Mouse (Mus musculus): ENCODE data around the gene Hist1h1a. TPM values are rescaled to one million over a fixed set of nuclear protein-coding genes. Genes with fewer than 3 reads are reported as not detected.
"Not testable (repeated sequence)": the region's sequence is repeated elsewhere in the genome, so short reads cannot be mapped to it uniquely, and the experiment has no call there.

Gene Hist1h1a
- total RNA-seq, 2 experiments from 2014 or later, result 5.4 to 9.2 TPM

- intact Hi-C loops (cut with DNase I), result loop anchor here (5.0 to 10.0 kb wide), 3 partner anchors 171 to 1999 kb away; partner anchors contain the start of genes Hist1h2ak, Hist1h2bn, Hist1h4d and Hist1h4k
Observed at GRCm38 (mm10) chr13:23753314-23754078, 10.0 kb upstream of the Hist1h1a start.

GRCm38 (mm10) chr13:23755000-23755399 lies 8.5 kb upstream of the Hist1h1a start:
- no peak for DNase-seq (ENCODE audit: low spot score)
- intact Hi-C loops (cut with DNase I), result loop anchor here (5.0 to 10.0 kb wide), 3 partner anchors 173 to 2000 kb away; partner anchors contain the start of genes Hist1h2ak, Hist1h2bn, Hist1h4d and Hist1h4k

More at GRCm38 (mm10) chr13:23753314-23754078, 10.0 kb upstream of the Hist1h1a start:
- no peak for DNase-seq (ENCODE audit: low spot score)

- DNase-seq (ENCODE audit: low spot score), result peak; percentile 64
- intact Hi-C loops (cut with DNase I), result loop anchor here (10.0 kb wide), 2 partner anchors 392 to 2002 kb away; partner anchors contain the start of genes Hist1h2ak, Hist1h2bn, Hist1h4k and Zfp322a
Observed at GRCm38 (mm10) chr13:23756790-23757189, 6.7 kb upstream of the Hist1h1a start, which contains the start of gene Hist1h4b. Gene Hist1h4b (plus strand): TSS chr13:23757013.

- intact Hi-C loops (cut with DNase I), result loop anchor here (10.0 kb wide), 2 partner anchors 392 to 2002 kb away; partner anchors contain the start of genes Hist1h2ak, Hist1h2bn, Hist1h4k and Zfp322a
- no peak for DNase-seq (ENCODE audit: low spot score)
Observed at GRCm38 (mm10) chr13:23757211-23757773, 6.2 kb upstream of the Hist1h1a start.

- DNase-seq (ENCODE audit: low spot score), result no peak
- intact Hi-C loops (cut with DNase I), result loop anchor here (10.0 kb wide), 2 partner anchors 393 to 2003 kb away; partner anchors contain the start of genes Hist1h2ak, Hist1h2bn, Hist1h4k and Zfp322a
Observed at GRCm38 (mm10) chr13:23757921-23758320, 5.5 kb upstream of the Hist1h1a start.

GRCm38 (mm10) chr13:23759251-23759771 lies 4.2 kb upstream of the Hist1h1a start:
- intact Hi-C loops (cut with DNase I), result loop anchor here (10.0 kb wide), 2 partner anchors 395 to 2005 kb away; partner anchors contain the start of genes Hist1h2ak, Hist1h2bn, Hist1h4k and Zfp322a
- DNase-seq (ENCODE audit: low spot score), result no peak

- intact Hi-C loops (cut with DNase I), result loop anchor here (5.0 to 10.0 kb wide), 3 partner anchors 328 to 2005 kb away; partner anchors contain the start of genes Hist1h2ak, Hist1h2bn, Hist1h4k and Zfp322a
- DNase-seq (ENCODE audit: low spot score), result no peak
Observed at GRCm38 (mm10) chr13:23759916-23760239, 3.6 kb upstream of the Hist1h1a start.

GRCm38 (mm10) chr13:23760240-23760971 lies 3.1 kb upstream of the Hist1h1a start:
- no peak for DNase-seq (ENCODE audit: low spot score)
- intact Hi-C loops (cut with DNase I), result loop anchor here (5.0 kb wide), 1 partner anchor 328 kb away; no protein-coding TSS in a partner anchor

GRCm38 (mm10) chr13:23760972-23761864 lies 2.2 kb upstream of the Hist1h1a start, which contains the start of gene Hist1h4a:
Gene Hist1h4a (minus strand): TSS chr13:23761230.
- intact Hi-C loops (cut with DNase I), result loop anchor here (5.0 kb wide), 1 partner anchor 329 kb away; no protein-coding TSS in a partner anchor
- peak; percentile 95 for DNase-seq (ENCODE audit: low spot score)

- intact Hi-C loops (cut with DNase I), result loop anchor here (5.0 kb wide), 1 partner anchor 330 kb away; no protein-coding TSS in a partner anchor
- peak; percentile 16 for DNase-seq (ENCODE audit: low spot score)
Observed at GRCm38 (mm10) chr13:23761871-23762821, 1.3 kb upstream of the Hist1h1a start, which contains the start of gene Hist1h3a. Gene Hist1h3a (minus strand): TSS chr13:23762386.

- no peak for DNase-seq (ENCODE audit: low spot score)
- intact Hi-C loops (cut with DNase I), result loop anchor here (5.0 kb wide), 1 partner anchor 331 kb away; no protein-coding TSS in a partner anchor
Observed at GRCm38 (mm10) chr13:23763242-23763585, 252 bp upstream of the Hist1h1a start.

GRCm38 (mm10) chr13:23764324-23765171 lies 1.1 kb downstream of the Hist1h1a start:
- intact Hi-C loops (cut with DNase I), result loop anchor here (5.0 kb wide), 1 partner anchor 332 kb away; no protein-coding TSS in a partner anchor
- no peak for DNase-seq (ENCODE audit: low spot score)

- intact Hi-C loops (cut with DNase I), result no loop called here
- no peak for DNase-seq (ENCODE audit: low spot score)
Observed at GRCm38 (mm10) chr13:23765172-23765513, 1.7 kb downstream of the Hist1h1a start.

GRCm38 (mm10) chr13:23766772-23767171 lies 3.3 kb downstream of the Hist1h1a start:
- intact Hi-C loops (cut with DNase I), result no loop called here
- no peak for DNase-seq (ENCODE audit: low spot score)

- intact Hi-C loops (cut with DNase I), result no loop called here
- DNase-seq (ENCODE audit: low spot score), result no peak
Observed at GRCm38 (mm10) chr13:23768834-23769397, 5.5 kb downstream of the Hist1h1a start.

GRCm38 (mm10) chr13:23769613-23770012 lies 6.1 kb downstream of the Hist1h1a start, which contains the start of gene Trim38:
Gene Trim38 (plus strand): TSS chr13:23769913.
- intact Hi-C loops (cut with DNase I); DNase-seq (ENCODE audit: low spot score): not testable (repeated sequence)
